Mouse (Mus musculus) kidney, postnatal 10 days (tissue): Measurements from ENCODE around the gene Prkag1.
A peak's percentile ranks its signal among the peaks of the same experiment; 100 is the strongest.

Experiments used
- DNase-seq: peaks from one replicate; pipeline ENCODE4 v3.0.0; 2021; ENCODE audit warnings: mixed read lengths

Prkag1 gene

DNA sequence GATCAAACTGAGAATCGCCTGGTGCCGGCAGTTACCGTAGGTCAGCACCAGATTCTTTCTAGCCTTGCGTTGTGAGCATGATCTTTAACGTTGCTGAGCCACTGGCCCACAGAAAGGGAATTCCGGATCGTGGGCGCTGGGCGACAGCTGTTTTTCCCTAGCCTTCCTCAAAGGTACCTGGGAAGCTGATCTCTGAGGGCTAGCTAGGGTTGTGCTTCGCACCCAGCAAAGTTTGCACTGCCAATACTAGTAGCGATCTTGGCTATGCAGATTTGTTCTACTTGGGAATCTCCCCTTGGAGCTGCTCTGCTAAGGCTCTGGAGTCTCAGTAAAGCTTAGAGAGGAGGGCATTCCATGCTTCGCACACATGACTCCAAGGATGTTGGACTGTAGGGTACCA, 40.1 kb downstream of the Prkag1 start:
- DNase-seq, result no peak

DNA sequence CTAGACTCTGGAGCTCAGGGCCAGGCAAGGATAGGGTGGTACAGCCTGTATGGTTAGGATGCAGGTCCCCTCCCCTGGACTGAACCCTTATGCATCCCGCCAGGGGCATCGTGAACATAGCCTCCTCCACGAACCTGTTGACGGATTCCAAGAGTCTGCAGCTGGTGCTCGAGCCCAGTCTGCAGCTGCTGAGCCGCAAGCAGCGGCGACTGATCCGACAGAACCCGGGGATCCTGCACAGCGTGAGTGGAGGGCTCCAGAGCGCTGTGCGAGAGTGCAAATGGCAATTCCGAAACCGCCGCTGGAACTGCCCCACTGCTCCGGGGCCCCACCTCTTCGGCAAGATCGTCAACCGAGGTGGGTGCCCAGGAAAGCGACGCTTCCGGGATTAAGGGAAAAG, 40.6 kb downstream of the Prkag1 start:
- DNase-seq, result no peak

DNA sequence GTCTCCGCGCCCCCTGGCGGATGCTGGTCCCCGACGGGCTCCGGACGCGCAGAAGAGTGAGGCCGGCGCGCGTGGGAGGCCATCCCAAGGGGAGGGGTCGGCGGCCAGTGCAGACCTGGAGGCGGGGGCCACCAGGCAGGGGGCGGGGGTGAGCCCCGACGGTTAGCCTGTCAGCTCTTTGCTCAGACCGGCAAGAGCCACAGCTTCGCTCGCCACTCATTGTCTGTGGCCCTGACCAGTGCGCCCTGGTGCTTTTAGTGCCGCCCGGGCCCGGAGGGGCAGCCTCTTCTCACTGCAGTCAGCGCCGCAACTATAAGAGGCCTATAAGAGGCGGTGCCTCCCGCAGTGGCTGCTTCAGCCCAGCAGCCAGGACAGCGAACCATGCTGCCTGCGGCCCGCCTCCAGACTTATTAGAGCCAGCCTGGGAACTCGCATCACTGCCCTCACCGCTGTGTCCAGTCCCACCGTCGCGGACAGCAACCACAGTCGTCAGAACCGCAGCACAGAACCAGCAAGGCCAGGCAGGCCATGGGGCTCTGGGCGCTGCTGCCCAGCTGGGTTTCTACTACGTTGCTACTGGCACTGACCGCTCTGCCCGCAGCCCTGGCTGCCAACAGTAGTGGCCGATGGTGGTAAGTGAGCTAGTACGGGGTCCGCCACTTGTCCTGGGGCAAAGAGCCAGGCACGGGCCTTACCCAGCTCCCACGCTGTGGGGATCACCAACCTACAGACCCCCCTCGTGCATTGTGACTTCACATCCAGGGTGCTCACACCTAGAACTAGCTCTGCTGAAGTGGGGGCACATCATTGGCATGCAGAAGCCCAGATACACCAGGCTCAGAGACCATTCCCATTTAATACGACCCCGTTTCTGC, 41.4 kb downstream of the Prkag1 start, which contains the start of gene Wnt1:
Gene Wnt1, plus strand, starts transcription at position 197 of the 875 bp plus-strand sequence.
- DNase-seq, result peak; percentile 80

- DNase-seq, result no peak
Measured at GRCm38 (mm10) chr15:98788972-98789660, 42.2 kb downstream of the Prkag1 start.

- peak; percentile 45 for DNase-seq
Measured at GRCm38 (mm10) chr15:98787930-98788329, 43.4 kb downstream of the Prkag1 start.

GRCm38 (mm10) chr15:98785744-98786143, 45.6 kb downstream of the Prkag1 start:
- DNase-seq, result peak; percentile 50

GRCm38 (mm10) chr15:98781166-98781565, 50.2 kb downstream of the Prkag1 start:
- no peak for DNase-seq

- peak; percentile 43 for DNase-seq
Measured at GRCm38 (mm10) chr15:98780573-98780972, 50.7 kb downstream of the Prkag1 start.

GRCm38 (mm10) chr15:98780075-98780474, 51.2 kb downstream of the Prkag1 start:
- DNase-seq, result no peak

DNA sequence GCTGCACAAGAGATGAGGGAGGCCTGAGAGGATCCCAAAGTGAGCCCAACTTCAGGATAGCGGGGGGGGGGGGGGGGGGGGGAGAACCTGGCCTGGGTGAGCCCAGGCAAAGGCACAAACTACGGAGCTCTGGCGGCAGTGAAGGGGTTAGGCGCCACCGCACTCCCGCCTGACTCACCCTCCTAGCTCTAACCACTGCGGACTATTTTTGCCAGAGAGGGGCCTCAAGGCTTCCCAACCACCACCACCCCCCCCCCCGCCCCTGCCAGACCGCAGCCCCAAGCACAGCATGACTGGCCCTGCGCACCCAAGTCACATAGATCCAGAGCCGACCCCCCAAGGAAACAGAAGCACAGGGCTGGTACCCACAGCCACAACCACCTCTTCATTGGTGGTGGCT, 52.5 kb downstream of the Prkag1 start:
- no peak for DNase-seq

DNA sequence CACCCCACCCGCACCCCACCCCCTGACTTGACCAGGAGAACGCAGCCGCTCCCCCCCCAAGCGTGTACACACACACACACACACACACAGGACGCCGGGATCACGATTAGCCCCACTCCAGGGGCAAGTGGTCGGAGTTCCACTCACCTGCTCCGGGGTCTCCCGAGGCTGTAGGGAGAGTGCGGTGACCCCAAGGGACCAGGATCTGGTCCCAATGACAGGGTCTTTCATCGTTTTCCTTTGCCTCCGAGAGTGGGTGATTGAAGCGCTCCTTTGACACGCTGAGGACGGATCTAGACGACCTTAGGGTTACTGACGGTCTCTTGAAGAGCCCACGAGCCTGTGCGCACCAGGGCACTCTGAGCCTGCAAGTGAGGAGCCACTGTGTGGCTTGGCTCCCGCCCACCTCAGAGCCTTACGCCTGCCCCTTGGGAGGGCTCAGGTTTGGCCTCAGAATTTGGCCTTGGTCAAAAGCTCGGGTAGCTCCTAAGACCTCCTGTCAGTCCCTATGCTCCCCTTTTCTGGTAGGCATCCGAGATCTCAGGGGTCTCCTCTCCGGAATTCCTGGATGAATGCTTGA, 53.0 kb downstream of the Prkag1 start:
- no peak for DNase-seq

GRCm38 (mm10) chr15:98777762-98778161, 53.6 kb downstream of the Prkag1 start, which contains the start of gene Wnt10b:
Gene Wnt10b, minus strand, starts transcription at chr15:98778150.
- peak; percentile 28 for DNase-seq

GRCm38 (mm10) chr15:98777005-98777616, 54.2 kb downstream of the Prkag1 start:
- DNase-seq, result no peak

DNA sequence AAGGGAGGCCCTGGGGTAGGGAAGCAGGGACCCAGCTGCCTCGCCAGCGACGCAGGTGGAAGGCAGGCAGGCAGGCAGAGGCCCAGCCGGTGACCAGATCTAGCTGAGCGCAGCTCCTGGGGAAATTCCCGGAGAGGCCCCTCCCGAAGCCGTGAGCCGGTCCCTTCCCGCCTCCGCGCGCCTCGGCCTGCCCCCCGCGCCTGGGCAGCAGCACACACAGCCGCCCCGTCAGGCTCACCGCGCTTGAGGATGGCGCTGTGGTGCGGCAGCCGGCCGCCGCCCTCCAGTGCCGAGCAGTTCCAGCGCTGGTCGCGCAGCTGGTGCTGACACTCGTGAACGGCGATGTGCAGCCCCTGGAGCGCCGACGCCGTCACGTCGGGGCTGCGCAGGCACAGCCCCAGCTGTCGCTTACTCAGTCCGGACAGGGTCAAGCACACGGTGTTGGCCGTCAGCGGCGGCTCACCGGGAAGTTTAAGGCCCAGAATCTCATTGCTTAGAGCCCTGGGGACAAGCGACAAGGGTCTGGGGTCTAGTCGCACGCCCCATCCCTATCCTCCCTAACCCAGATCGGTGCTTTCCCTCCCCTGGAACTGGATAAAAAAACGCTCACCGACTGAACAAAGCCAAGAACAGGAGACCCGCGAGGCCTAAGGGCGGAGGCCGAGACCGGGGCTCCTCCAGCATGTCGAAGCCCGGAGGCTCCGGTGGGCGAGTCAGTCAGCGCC, 54.9 kb downstream of the Prkag1 start:
- peak; percentile 67 for DNase-seq

DNA sequence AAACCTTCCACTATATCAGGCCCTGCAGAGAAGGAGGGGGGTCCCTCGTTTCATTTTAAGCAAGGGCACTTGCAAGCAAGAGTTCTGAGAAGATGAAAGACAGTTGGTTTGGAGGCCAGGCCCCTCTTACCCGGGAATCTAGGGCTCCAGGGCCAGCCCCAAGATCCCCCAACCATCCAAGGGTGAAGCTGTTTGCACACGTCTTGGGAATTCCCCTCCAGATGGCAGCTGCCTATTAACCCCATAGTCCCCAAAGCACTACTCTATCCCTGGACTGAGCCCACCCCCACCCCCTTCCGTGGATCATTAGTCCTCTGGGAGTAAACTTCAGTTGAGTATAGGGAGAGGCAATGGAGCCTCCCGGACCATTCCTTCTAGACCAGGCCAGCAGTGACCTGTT, 55.8 kb downstream of the Prkag1 start:
- DNase-seq, result no peak

DNA sequence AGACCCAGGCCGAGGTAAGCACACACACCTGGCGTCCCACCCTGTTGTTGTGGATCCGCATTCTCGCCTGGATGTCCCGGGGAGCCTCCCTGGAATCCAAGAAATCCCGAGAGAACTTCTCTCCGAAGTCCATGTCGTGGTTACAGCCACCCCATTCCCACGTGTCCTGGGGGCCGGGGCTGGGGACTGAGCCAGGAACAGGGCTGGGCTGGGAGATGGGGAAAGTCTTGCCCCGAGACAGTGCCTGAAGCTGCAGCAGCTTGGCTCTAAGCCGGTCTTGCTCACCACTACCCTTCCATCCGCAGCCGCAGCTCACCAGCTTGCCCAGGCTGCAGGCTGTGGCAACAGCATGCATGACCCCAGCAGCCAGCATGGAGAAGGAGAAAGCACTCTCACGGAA, 57.2 kb downstream of the Prkag1 start:
- DNase-seq, result no peak

- DNase-seq, result peak; percentile 31
Measured at GRCm38 (mm10) chr15:98772511-98773211, 58.7 kb downstream of the Prkag1 start.

- no peak for DNase-seq
Measured at GRCm38 (mm10) chr15:98771813-98772425, 59.4 kb downstream of the Prkag1 start.

DNA sequence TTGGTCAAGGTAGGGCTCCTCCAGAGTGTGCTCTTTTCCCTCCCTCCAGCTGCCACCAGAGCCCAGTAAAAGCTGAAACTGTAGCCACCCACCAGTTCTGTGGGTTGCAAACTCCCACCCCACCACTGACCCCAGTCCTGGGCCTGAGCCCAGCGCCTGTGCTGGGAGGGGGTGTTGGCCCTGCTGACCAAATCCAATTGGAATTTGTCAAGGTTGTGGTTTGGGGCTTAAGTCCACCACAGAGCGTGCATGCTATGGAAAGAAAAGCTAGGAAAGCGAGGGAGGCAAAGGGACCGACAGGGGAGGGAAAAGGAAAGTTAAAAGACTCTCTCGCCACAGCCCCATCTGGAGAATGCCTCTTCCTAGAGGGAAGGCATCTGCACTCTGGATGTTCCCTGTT, 63.1 kb downstream of the Prkag1 start:
- no peak for DNase-seq

DNA sequence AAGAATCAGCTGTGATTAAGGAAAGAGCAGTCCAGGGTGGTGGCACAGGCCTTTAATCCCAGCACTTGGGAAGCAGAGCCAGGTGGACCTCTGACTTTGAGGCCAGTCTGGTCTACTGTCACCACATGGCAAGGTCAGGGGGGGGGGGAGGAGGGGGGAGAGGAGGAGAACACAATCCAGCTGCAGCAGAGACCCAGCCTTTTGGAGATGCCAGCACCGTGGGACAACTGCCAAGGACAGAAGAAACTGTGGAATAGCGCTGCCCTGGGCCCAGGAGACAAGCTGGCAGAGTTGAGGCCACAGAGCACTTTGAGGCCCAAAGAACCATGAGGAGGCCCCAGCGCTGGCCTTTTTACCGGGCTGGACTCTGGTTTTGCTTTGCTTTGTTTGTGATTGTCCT, 65.4 kb downstream of the Prkag1 start:
- no peak for DNase-seq
